Mouse (Mus musculus): ENCODE data around the gene Slc6a9. TPM values are rescaled to one million over a fixed set of nuclear protein-coding genes. Genes with fewer than 3 reads are reported as not detected.

The Slc6a9 gene
- polyA plus RNA-seq, 1 experiment from 2014 or later: 8.9 TPM

DNA sequence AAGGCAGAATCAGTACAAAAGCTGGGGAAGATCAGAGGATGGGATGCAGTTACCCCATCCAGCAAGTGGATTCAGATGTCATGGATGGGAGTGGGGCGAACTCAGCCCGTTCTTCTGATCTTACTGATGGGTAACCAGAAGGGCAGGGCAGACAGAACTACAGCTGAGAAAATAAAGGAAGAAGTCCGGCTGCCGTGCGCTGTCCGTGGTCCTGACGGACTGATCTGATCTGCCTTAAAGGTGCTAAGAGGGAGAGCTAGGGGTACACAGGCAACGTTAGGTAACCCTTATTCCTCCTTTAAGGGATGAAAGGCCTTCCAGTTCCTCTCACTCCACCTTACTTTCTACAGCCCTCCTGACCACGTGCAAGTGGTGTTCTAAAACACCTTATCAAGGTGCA lies 59.1 kb downstream of the Slc6a9 start:
- Histone ChIP-seq H3K27ac (no peak overlapping the region), H3K4me3 (no peak overlapping the region), H3K27me3 (no peaks in the 10 kb centered on the region), H3K4me2 (no peak overlapping the region), H3K9me3 (no peaks in the 10 kb centered on the region), H3K9ac (no peak overlapping the region), H3K36me3 (peaks cover 23% of the 10 kb centered on the region; the same call in 1 of the 2 replicates), H3K4me1 (peaks cover 12% of the 10 kb centered on the region)
- 10% methylated on average over 9 of the region's 9 CpGs for WGBS
- no peak for ATAC-seq (ENCODE audit: borderline replicate concordance, extremely low read depth, low FRiP score, low TSS enrichment)

DNA sequence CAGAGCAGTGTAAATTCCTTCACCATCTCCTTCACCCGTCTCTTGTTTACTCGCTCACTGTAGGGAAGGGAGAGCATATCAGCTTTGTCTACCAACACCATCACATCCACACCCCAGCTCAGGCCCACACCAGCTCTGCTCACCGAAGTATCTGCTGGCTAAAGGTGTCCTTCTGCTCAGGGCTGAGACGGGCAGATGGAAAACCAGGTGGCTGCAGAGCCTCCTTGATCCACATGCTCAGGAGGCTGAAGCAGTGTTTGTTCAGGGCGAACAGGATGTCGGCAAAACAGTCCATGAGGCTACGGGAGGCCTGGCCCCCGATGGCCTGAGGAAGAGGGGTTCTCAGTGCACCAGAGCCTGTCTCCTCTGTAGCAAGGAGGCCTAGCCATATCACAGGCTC lies 60.3 kb downstream of the Slc6a9 start:
- Histone ChIP-seq H3K4me2 (no peak overlapping the region), H3K9me3 (no peaks in the 10 kb centered on the region), H3K9ac (no peak overlapping the region), H3K4me3 (no peak overlapping the region), H3K27me3 (no peaks in the 10 kb centered on the region), H3K27ac (no peak overlapping the region), H3K36me3 (peaks cover 31% of the 10 kb centered on the region), H3K4me1 (peaks cover 12% of the 10 kb centered on the region)
- 79% methylated on average over 8 of the region's 8 CpGs for WGBS
- ATAC-seq (ENCODE audit: borderline replicate concordance, extremely low read depth, low FRiP score, low TSS enrichment): no peak

- 77% methylated on average over 7 of the region's 7 CpGs for WGBS
Measured at GRCm38 (mm10) chr4:117895339-117895738, 61.0 kb downstream of the Slc6a9 start.

DNA sequence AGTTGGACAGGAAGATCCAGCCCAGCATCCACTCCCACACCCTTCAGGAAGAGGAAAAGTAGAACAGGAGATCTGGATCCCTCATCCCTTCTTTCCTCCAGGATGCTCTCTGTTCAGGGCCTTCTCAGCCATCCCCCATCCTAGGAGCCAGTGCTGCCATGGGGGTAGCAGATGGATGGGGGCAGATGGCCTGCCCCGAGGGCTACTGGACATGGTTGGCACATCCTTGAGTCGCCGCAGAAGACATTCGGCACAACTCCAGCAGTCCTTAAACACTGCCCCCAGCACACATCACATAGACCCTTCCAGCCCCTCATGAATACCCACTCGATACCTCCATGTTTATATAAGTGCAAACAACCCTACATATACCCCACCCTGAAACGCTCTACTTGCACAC lies 61.7 kb downstream of the Slc6a9 start:
- H3K4me2 ChIP-seq: no peak overlapping the region
- ATAC-seq (ENCODE audit: borderline replicate concordance, extremely low read depth, low FRiP score, low TSS enrichment): no peak
- H3K9ac ChIP-seq: no peak overlapping the region
- WGBS: 93% methylated on average over 6 of the region's 6 CpGs
- H3K36me3 ChIP-seq: peaks cover 44% of the 10 kb centered on the region
- no peak overlapping the region for H3K27ac ChIP-seq
- H3K27me3 ChIP-seq: no peaks in the 10 kb centered on the region
- no peaks in the 10 kb centered on the region for H3K9me3 ChIP-seq
- H3K4me1 ChIP-seq: peaks cover 8% of the 10 kb centered on the region
- no peak overlapping the region for H3K4me3 ChIP-seq

More at GRCm38 (mm10) chr4:117895339-117895738, 61.0 kb downstream of the Slc6a9 start:
- no peaks in the 10 kb centered on the region for H3K9me3 ChIP-seq
- no peak overlapping the region for H3K9ac ChIP-seq
- H3K4me3 ChIP-seq: no peak overlapping the region
- H3K4me2 ChIP-seq: no peak overlapping the region
- H3K4me1 ChIP-seq: peaks cover 12% of the 10 kb centered on the region
- H3K27ac ChIP-seq: no peak overlapping the region
- no peak for ATAC-seq (ENCODE audit: borderline replicate concordance, extremely low read depth, low FRiP score, low TSS enrichment)
- H3K27me3 ChIP-seq: no peaks in the 10 kb centered on the region
- H3K36me3 ChIP-seq: peaks cover 38% of the 10 kb centered on the region

GRCm38 (mm10) chr4:117898111-117898510 lies 63.8 kb downstream of the Slc6a9 start:
- ATAC-seq (ENCODE audit: borderline replicate concordance, extremely low read depth, low FRiP score, low TSS enrichment): no peak
- WGBS: 59% methylated on average over 3 of the region's 3 CpGs
- Histone ChIP-seq H3K9me3 (no peaks in the 10 kb centered on the region), H3K27ac (no peak overlapping the region), H3K4me2 (no peak overlapping the region), H3K36me3 (peaks cover 65% of the 10 kb centered on the region), H3K4me1 (no peaks in the 10 kb centered on the region), H3K9ac (no peak overlapping the region), H3K27me3 (no peaks in the 10 kb centered on the region), H3K4me3 (no peak overlapping the region)

DNA sequence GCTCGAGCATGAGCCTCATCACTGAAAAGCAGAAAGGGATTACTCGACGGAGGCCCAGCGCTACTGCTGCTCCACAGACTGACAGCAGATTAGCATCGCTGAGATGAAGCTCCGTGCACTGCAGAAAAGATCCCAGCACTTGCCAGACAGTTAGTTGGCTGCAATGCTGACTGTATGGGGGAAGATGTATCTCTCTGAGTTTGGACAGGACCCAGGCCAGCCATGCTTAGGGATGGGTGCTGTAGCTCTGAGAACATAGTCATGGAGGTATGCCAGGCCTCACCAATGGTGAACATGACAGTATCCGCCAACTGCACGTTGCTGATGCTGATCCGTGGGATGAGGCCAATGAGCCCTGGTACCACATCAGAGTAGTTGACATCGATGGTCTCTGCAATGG lies 69.8 kb downstream of the Slc6a9 start:
- no peak for ATAC-seq (ENCODE audit: borderline replicate concordance, extremely low read depth, low FRiP score, low TSS enrichment)
- H3K36me3 ChIP-seq: peaks cover 68% of the 10 kb centered on the region
- 84% methylated on average over 10 of the region's 10 CpGs for WGBS

GRCm38 (mm10) chr4:117904761-117905160 lies 70.5 kb downstream of the Slc6a9 start:
- Histone ChIP-seq H3K4me2 (no peak overlapping the region), H3K4me1 (peaks cover 10% of the 10 kb centered on the region), H3K4me3 (no peak overlapping the region), H3K9ac (no peak overlapping the region), H3K27me3 (no peaks in the 10 kb centered on the region), H3K36me3 (peaks cover 61% of the 10 kb centered on the region), H3K27ac (no peak overlapping the region), H3K9me3 (no peaks in the 10 kb centered on the region)
- ATAC-seq (ENCODE audit: borderline replicate concordance, extremely low read depth, low FRiP score, low TSS enrichment): no peak
- WGBS: 89% methylated on average over 8 of the region's 8 CpGs

More for the DNA sequence above, 69.8 kb downstream of the Slc6a9 start:
- Histone ChIP-seq H3K9me3 (no peaks in the 10 kb centered on the region), H3K4me2 (no peak overlapping the region), H3K4me1 (peaks cover 10% of the 10 kb centered on the region), H3K27ac (no peak overlapping the region), H3K4me3 (no peak overlapping the region), H3K27me3 (no peaks in the 10 kb centered on the region), H3K9ac (no peak overlapping the region)

DNA sequence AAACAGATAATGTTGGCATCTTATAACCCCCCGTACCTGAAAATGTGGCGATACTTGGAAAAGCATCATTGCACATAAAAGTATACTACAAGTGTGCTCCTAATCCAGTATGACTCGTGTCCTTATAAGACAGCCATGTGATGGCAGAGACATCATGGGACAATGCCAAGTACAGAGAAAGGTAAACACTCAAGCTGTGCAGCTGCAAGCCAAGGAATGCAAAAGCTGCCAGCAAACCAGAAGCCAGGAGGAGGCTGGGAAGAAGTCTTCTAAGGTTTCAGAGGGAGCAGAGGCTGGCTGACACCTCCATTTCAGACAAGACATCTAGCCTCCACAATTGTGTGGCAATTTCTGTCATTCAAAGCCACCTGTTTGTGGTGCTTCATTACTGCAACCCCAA lies 71.9 kb downstream of the Slc6a9 start:
- Histone ChIP-seq H3K4me2 (no peak overlapping the region), H3K9ac (no peak overlapping the region), H3K9me3 (no peaks in the 10 kb centered on the region), H3K4me3 (no peak overlapping the region), H3K36me3 (peaks cover 49% of the 10 kb centered on the region), H3K27ac (no peak overlapping the region), H3K27me3 (no peaks in the 10 kb centered on the region), H3K4me1 (peaks cover 10% of the 10 kb centered on the region)
- peak; percentile 8; the same call in 1 of the 2 replicates for ATAC-seq (ENCODE audit: borderline replicate concordance, extremely low read depth, low FRiP score, low TSS enrichment)
- WGBS: 54% methylated on average over 3 of the region's 3 CpGs

GRCm38 (mm10) chr4:117908834-117909453 lies 74.6 kb downstream of the Slc6a9 start:
- Histone ChIP-seq H3K9ac (no peak overlapping the region), H3K4me2 (no peak overlapping the region), H3K27ac (no peak overlapping the region), H3K27me3 (no peaks in the 10 kb centered on the region), H3K9me3 (no peaks in the 10 kb centered on the region), H3K36me3 (peaks cover 34% of the 10 kb centered on the region; the same call in 1 of the 2 replicates), H3K4me1 (peaks cover 24% of the 10 kb centered on the region), H3K4me3 (no peak overlapping the region)
- no peak for ATAC-seq (ENCODE audit: borderline replicate concordance, extremely low read depth, low FRiP score, low TSS enrichment)
- 74% methylated on average over 8 of the region's 8 CpGs for WGBS

- H3K4me3 ChIP-seq: no peak overlapping the region
- peaks cover 34% of the 10 kb centered on the region for H3K4me1 ChIP-seq
- no peak overlapping the region for H3K27ac ChIP-seq
- peaks cover 18% of the 10 kb centered on the region; the same call in 1 of the 2 replicates for H3K36me3 ChIP-seq
- H3K9ac ChIP-seq: no peak overlapping the region
- WGBS: 88% methylated on average over 13 of the region's 13 CpGs
- H3K4me2 ChIP-seq: no peak overlapping the region
- no peaks in the 10 kb centered on the region for H3K9me3 ChIP-seq
- no peaks in the 10 kb centered on the region for H3K27me3 ChIP-seq
- no peak for ATAC-seq (ENCODE audit: borderline replicate concordance, extremely low read depth, low FRiP score, low TSS enrichment)
Measured at GRCm38 (mm10) chr4:117912131-117912561, 77.8 kb downstream of the Slc6a9 start.

DNA sequence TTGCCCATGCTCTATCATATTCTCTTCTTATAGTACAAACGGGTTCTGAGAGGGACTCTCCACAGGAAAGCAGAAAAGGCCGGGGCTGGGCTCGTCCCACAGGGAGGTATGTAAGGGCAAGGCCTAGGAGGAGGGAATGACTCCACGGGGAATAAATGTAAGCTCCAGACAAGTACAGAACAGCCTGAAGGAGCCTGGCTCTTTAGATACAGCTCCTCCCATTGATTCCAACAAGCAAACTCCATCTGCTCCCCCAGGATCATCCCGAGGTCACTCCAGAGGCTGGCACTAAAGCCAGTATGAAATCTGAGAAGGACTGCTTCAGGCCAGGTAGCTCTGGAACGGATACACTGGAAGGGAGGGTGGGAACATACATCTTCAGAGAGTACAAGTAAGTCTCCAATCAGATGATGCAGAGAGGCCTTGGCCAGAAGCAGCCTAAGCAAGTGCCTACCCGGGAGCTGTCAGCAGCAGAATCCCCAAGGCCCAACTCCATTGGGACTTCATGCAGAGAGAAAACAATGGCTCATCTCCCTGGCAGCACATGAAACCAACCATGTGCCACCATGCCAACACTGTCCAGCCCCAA lies 78.5 kb downstream of the Slc6a9 start:
- 53% methylated on average over 7 of the region's 7 CpGs for WGBS
- no peaks in the 10 kb centered on the region for H3K27me3 ChIP-seq
- H3K4me1 ChIP-seq: peaks cover 38% of the 10 kb centered on the region
- H3K4me2 ChIP-seq: peak overlapping the region; percentile 98
- H3K27ac ChIP-seq: no peak overlapping the region
- no peaks in the 10 kb centered on the region for H3K9me3 ChIP-seq
- H3K4me3 ChIP-seq: no peak overlapping the region
- H3K9ac ChIP-seq: no peak overlapping the region
- no peak for ATAC-seq (ENCODE audit: borderline replicate concordance, extremely low read depth, low FRiP score, low TSS enrichment)
- peaks cover 18% of the 10 kb centered on the region; the same call in 1 of the 2 replicates for H3K36me3 ChIP-seq

DNA sequence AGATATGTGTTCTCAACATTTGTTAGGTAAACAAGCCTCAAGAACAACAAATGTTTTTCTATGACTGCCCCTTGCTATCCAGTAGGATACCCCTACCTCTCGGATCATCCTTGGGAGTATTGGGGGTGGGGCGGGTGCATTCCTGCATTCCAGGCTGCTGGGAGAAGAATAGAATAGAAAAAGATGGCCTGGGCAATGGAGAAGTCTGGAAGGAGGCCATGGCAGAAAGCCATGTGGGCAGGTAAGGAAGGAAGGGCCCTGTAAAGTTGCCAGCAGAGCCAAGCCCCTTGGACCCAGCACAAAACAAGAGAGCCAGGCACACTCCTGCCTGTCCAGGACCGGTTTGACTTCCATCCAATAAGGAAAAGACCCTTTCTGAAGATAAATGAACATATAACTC lies 79.1 kb downstream of the Slc6a9 start:
- peak overlapping the region; percentile 70; the same call in 1 of the 2 replicates for H3K9ac ChIP-seq
- H3K4me3 ChIP-seq: peak overlapping the region; percentile 67
- WGBS: 46% methylated on average over 3 of the region's 3 CpGs
- no peaks in the 10 kb centered on the region for H3K27me3 ChIP-seq
- no peak overlapping the region for H3K27ac ChIP-seq
- peaks cover 38% of the 10 kb centered on the region for H3K4me1 ChIP-seq
- peak overlapping the region; percentile 98 for H3K4me2 ChIP-seq
- no peaks in the 10 kb centered on the region for H3K9me3 ChIP-seq
- H3K36me3 ChIP-seq: peaks cover 18% of the 10 kb centered on the region; the same call in 1 of the 2 replicates
- no peak for ATAC-seq (ENCODE audit: borderline replicate concordance, extremely low read depth, low FRiP score, low TSS enrichment)

All from lung, embryonic 15.5 days (tissue).